ENCODE assay signal across 8 mouse cellular contexts in the genomic region with DNA sequence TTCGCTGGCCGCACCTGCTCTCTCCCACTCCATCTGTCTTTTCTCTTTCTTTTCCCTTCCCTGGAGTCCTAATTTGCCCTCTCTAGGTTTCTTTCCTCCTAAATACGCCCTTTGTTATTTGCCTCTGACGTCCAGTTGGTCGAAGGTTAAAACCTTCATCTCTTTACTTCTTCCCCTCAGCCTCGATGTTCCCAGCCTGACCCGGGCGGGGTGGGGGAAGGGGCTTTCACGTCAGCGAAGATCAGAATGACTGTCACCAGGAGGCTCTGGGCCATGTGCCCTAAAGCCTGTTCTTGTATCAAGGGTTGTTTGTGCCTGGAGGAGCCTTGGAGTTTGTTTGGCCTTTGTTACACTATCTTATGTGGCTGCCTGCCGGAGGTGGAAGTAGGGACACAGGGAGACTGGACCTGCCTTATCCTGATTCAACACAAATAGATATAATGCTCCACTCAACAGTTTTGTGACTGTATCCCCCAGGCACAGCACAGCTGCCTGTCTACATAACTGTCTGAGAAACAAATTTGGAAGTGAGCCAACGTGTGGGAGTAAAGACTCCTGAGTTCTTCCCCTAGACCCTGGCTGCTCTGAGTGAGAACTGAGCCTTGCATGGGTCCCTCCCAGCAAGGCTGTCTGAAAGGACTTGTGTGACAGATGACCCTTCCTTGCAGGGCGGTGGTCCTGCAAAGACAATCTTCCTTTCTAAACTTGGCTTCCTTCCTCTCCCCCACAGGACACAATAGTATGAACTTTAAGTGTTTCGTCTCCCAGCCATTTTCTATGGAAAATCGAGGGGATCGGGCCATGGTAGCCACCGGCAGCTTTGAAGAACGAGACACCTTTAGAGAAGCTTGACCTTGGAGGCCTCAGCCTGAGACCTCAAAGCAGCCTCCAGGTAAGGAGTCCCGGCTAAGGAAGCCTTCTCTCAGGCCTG. TPM values are rescaled to one million over a fixed set of nuclear protein-coding genes. Genes with fewer than 3 reads are reported as not detected.
DNase-seq lines count a peak whose midpoint lies in the region; ATAC-seq lines count a peak whose summit lies in the region.

No protein-coding gene starts in this region.

- H3K36me3 ChIP-seq in hindbrain, embryonic 13.5 days: peaks cover 8% of the 10 kb centered on the region
- peaks cover 49% of the 10 kb centered on the region for H3K36me3 ChIP-seq in liver, embryonic 13.5 days

- WGBS in hindbrain, embryonic 13.5 days: 37% methylated on average over 19 of the region's 19 CpGs
- WGBS in liver, embryonic 13.5 days (ENCODE audit: insufficient replicate concordance): 15% methylated on average over 19 of the region's 19 CpGs

- H3K27ac ChIP-seq in hindbrain, embryonic 13.5 days: peak overlapping the region; percentile 31
- H3K27ac ChIP-seq in liver, embryonic 13.5 days: peak overlapping the region; percentile 94

- H3K4me3 ChIP-seq in hindbrain, embryonic 13.5 days: peak overlapping the region; percentile 40
- H3K4me3 ChIP-seq in liver, embryonic 13.5 days (replicated peaks): peak overlapping the region; percentile 80

- H3K9me3 ChIP-seq in hindbrain, embryonic 13.5 days: no peaks in the 10 kb centered on the region
- H3K9me3 ChIP-seq in liver, embryonic 13.5 days (replicated peaks): no peaks in the 10 kb centered on the region

- ATAC-seq in erythroblast, adult 5-6 weeks (replicated peaks; ENCODE audit: low FRiP score, poor library complexity, severe bottlenecking): peak; percentile 7; the same call in 1 of the 2 replicates
- ATAC-seq in hindbrain, embryonic 13.5 days (ENCODE audit: low FRiP score): no peak
- ATAC-seq in liver, embryonic 13.5 days (ENCODE audit: low read depth): peak; percentile 3

- peak overlapping the region; percentile 66 for H3K9ac ChIP-seq in hindbrain, embryonic 13.5 days
- H3K9ac ChIP-seq in liver, embryonic 13.5 days: peak overlapping the region; percentile 98

- H3K4me1 ChIP-seq in hindbrain, embryonic 13.5 days (replicated peaks): peaks cover 48% of the 10 kb centered on the region
- peaks cover 61% of the 10 kb centered on the region for H3K4me1 ChIP-seq in liver, embryonic 13.5 days (replicated peaks)

- peak overlapping the region; percentile 70 for H3K4me2 ChIP-seq in hindbrain, embryonic 13.5 days
- peak overlapping the region; percentile 94 for H3K4me2 ChIP-seq in liver, embryonic 13.5 days

- H3K27me3 ChIP-seq in hindbrain, embryonic 13.5 days: peaks cover 18% of the 10 kb centered on the region
- no peaks in the 10 kb centered on the region for H3K27me3 ChIP-seq in liver, embryonic 13.5 days

- DNase-seq in CD4-positive helper T cell, adult 2 months (ENCODE audit: low read depth, low spot score): peak; percentile 83
- peak; percentile 81 for DNase-seq in MEL-GATA-1-ER (ENCODE audit: extremely low read depth, low read depth)
- DNase-seq in liver, embryonic 13.5 days: peak; percentile 55
- DNase-seq in naive thymus-derived CD4-positive, alpha-beta T cell, adult 2 months (ENCODE audit: low read depth): peak; percentile 82
- peak; percentile 71 for DNase-seq in thymus, postnatal 14 days
- DNase-seq in frontal cortex, postnatal 14 days (ENCODE audit: low spot score in 2 of 2): no peak

RNA-seq across cellular contexts. Expression of a gene that starts 0.6 kb away (rescaled TPM):
- 1,034 and 1,242 TPM in 2 replicates for total RNA-seq in erythroblast, adult 5-6 weeks (2015; ENCODE audit: low replicate concordance)
- total RNA-seq in erythroblast, adult 5-6 weeks (2017; ENCODE audit: low replicate concordance): 1,143 and 1,228 TPM in 2 replicates
- polyA plus RNA-seq in hindbrain, embryonic 13.5 days (2015; fragmentation: Nextera tagmentation; extraction: Ambion mirVana): 75.2 and 78.6 TPM in 2 replicates
- 673 and 808 TPM in 2 replicates for polyA plus RNA-seq in liver, embryonic 13.5 days (2015; fragmentation: Nextera tagmentation; extraction: Ambion mirVana)

RNA-seq across cellular contexts. Expression of a gene that starts 21.0 kb away (rescaled TPM):
- total RNA-seq in erythroblast, adult 5-6 weeks (2015; ENCODE audit: low replicate concordance): 0.42 TPM in 1 of 2 replicates, not detected in the other
- total RNA-seq in erythroblast, adult 5-6 weeks (2017; ENCODE audit: low replicate concordance): 0.56 TPM in 1 of 2 replicates, not detected in the other
- not detected in 2 replicates for polyA plus RNA-seq in hindbrain, embryonic 13.5 days (2015; fragmentation: Nextera tagmentation; extraction: Ambion mirVana)
- not detected in 2 replicates for polyA plus RNA-seq in liver, embryonic 13.5 days (2015; fragmentation: Nextera tagmentation; extraction: Ambion mirVana)

RNA-seq across cellular contexts. Expression of a gene that starts 21.0 kb away (rescaled TPM):
- total RNA-seq in erythroblast, adult 5-6 weeks (2015; ENCODE audit: low replicate concordance): 1.5 TPM in 1 of 2 replicates, not detected in the other
- total RNA-seq in erythroblast, adult 5-6 weeks (2017; ENCODE audit: low replicate concordance): 2.6 and 9.2 TPM in 2 replicates
- polyA plus RNA-seq in hindbrain, embryonic 13.5 days (2015; fragmentation: Nextera tagmentation; extraction: Ambion mirVana): 4.4 and 8.5 TPM in 2 replicates
- polyA plus RNA-seq in liver, embryonic 13.5 days (2015; fragmentation: Nextera tagmentation; extraction: Ambion mirVana): 2.5 TPM in 2 replicates

RNA-seq across cellular contexts. Expression of a gene that starts 43.1 kb away (rescaled TPM):
- total RNA-seq in erythroblast, adult 5-6 weeks (2015; ENCODE audit: low replicate concordance): 1.7 and 4.0 TPM in 2 replicates
- total RNA-seq in erythroblast, adult 5-6 weeks (2017; ENCODE audit: low replicate concordance): 6.7 and 9.8 TPM in 2 replicates
- polyA plus RNA-seq in hindbrain, embryonic 13.5 days (2015; fragmentation: Nextera tagmentation; extraction: Ambion mirVana): 15.8 and 17.2 TPM in 2 replicates
- 14.0 and 14.3 TPM in 2 replicates for polyA plus RNA-seq in liver, embryonic 13.5 days (2015; fragmentation: Nextera tagmentation; extraction: Ambion mirVana)

Comparison
In these comparisons a context has a peak if more than half of its experiments do, and no peak if none do; other contexts are left out.
1. DNase-seq: peak in CD4-positive helper T cell, adult 2 months (single experiment), MEL-GATA-1-ER (single experiment), liver, embryonic 13.5 days (single experiment), naive thymus-derived CD4-positive, alpha-beta T cell, adult 2 months (single experiment) and thymus, postnatal 14 days (single experiment); none in frontal cortex, postnatal 14 days (0 of 2).